ENCODE assay signal across 8 mouse cellular contexts in genomic region chrX:20617176-20617902, GRCm38 (mm10). TPM values are rescaled to one million over a fixed set of nuclear protein-coding genes. Genes with fewer than 3 reads are reported as not detected.
DNase-seq lines count a peak whose midpoint lies in the region; ATAC-seq lines count a peak whose summit lies in the region.

Rbm10 (plus strand) TSS chrX:20617503.
Ndufb11 (minus strand) TSS chrX:20617619.

- peak within 1 kb of the TSS; percentile 67 for H3K4me3 ChIP-seq in lung, embryonic 16.5 days (ENCODE audit: low read length)

- H3K9ac ChIP-seq in lung, embryonic 16.5 days (ENCODE audit: low read length), result peak within 1 kb of the TSS; percentile 79

- DNase-seq in MEL-GATA-1-ER (ENCODE audit: extremely low read depth, low read depth), result peak; percentile 88
- DNase-seq in cerebellum, adult 8-10 months, result peak; percentile 76
- DNase-seq in forelimb bud, embryonic 11.5 days (ENCODE audit: low read depth, low spot score), result peak; percentile 70
- DNase-seq in layer of hippocampus, adult 9-10 months (ENCODE audit: low spot score), result peak; percentile 59
- DNase-seq in ovary, postnatal 10 days (ENCODE audit: low spot score), result peak; percentile 35
- DNase-seq in thymus, postnatal 10 days (ENCODE audit: low spot score in 2 of 2), result peak; percentile 52 to 58

- H3K4me1 ChIP-seq in lung, embryonic 16.5 days (replicated peaks; ENCODE audit: control insufficient read depth, insufficient read depth, low read length), result peaks cover 6% of the 10 kb centered on the region; the same call in 1 of the 2 replicates

- no peaks in the 10 kb centered on the region for H3K9me3 ChIP-seq in lung, embryonic 16.5 days (ENCODE audit: control insufficient read depth, low read length)

- WGBS in lung, embryonic 16.5 days, result 9% methylated on average over 47 of the region's 49 CpGs

- peak within 1 kb of the TSS; percentile 58 for H3K4me2 ChIP-seq in lung, embryonic 16.5 days (ENCODE audit: low read depth, low read length)

- peak; percentile 89 to 94 for ATAC-seq in hematopoietic stem cell, adult 5-6 weeks (replicated peaks in 1 of 2; ENCODE audit: insufficient read depth in 1 of 2, low FRiP score in 2 of 2, low TSS enrichment in 1 of 2, low read depth in 1 of 2, poor library complexity in 2 of 2, severe bottlenecking in 2 of 2)
- peak; percentile 98 for ATAC-seq in lung, embryonic 16.5 days (ENCODE audit: low read depth)

- peaks cover 4% of the 10 kb centered on the region; the same call in 1 of the 2 replicates for H3K36me3 ChIP-seq in lung, embryonic 16.5 days (ENCODE audit: control insufficient read depth, insufficient read depth, low read length)

- H3K27ac ChIP-seq in lung, embryonic 16.5 days (ENCODE audit: low read length), result peak within 1 kb of the TSS; percentile 90

- no peaks in the 10 kb centered on the region for H3K27me3 ChIP-seq in lung, embryonic 16.5 days (ENCODE audit: control insufficient read depth, insufficient read depth, low read depth, low read length)

RNA-seq across cellular contexts. Expression of gene Rbm10, which starts in this region (rescaled TPM):
- 57.2 and 63.5 TPM in 2 replicates for total RNA-seq in hematopoietic stem cell, adult 5-6 weeks (2017)
- 66.3 and 68.7 TPM in 2 replicates for polyA plus RNA-seq in lung, embryonic 16.5 days (2015; fragmentation: Nextera tagmentation; extraction: Ambion mirVana)

RNA-seq across cellular contexts. Expression of gene Ndufb11, which starts in this region (rescaled TPM):
- 60.1 and 109 TPM in 2 replicates for total RNA-seq in hematopoietic stem cell, adult 5-6 weeks (2017)
- 253 and 258 TPM in 2 replicates for polyA plus RNA-seq in lung, embryonic 16.5 days (2015; fragmentation: Nextera tagmentation; extraction: Ambion mirVana)

Comparison
In these comparisons a context has a peak if more than half of its experiments do, and no peak if none do; other contexts are left out.
1. Peak in every context shown above with its lines: DNase-seq, ATAC-seq, H3K4me3 ChIP-seq and H3K27ac ChIP-seq.
2. DNase-seq: peak in every context shown above with its lines; median percentile 88 in MEL-GATA-1-ER; 76 in cerebellum, adult 8-10 months; 70 in forelimb bud, embryonic 11.5 days; 59 in layer of hippocampus, adult 9-10 months; 55 in thymus, postnatal 10 days; 35 in ovary, postnatal 10 days.